Mouse (Mus musculus): ENCODE data around the gene Lyrm2. TPM values are rescaled to one million over a fixed set of nuclear protein-coding genes. Genes with fewer than 3 reads are reported as not detected.
A peak's percentile ranks its signal among the peaks of the same experiment; 100 is the strongest.

The Lyrm2 gene
- polyA plus RNA-seq (2012; rRNA removed): 15.7 and 25.9 TPM in 2 replicates

GRCm38 (mm10) chr4:32799966-32800576 lies at the start of gene Lyrm2:
TSS of gene Lyrm2 (plus strand) at chr4:32800253.
- WGBS: under 1% methylated on average over 53 of the region's 53 CpGs
- DNase-seq: peak; percentile 86

GRCm38 (mm10) chr4:32750711-32751110 lies 49.3 kb upstream of the Lyrm2 start:
- H3K4me3 ChIP-seq (ENCODE audit: insufficient read depth, low read depth, low read length): no peak overlapping the region
- peaks cover 8% of the 10 kb centered on the region for H3K36me3 ChIP-seq (ENCODE audit: control insufficient read depth, insufficient read depth, low read length)
- H3K4me1 ChIP-seq (ENCODE audit: control insufficient read depth, insufficient read depth, low read length): no peaks in the 10 kb centered on the region
- H3K27ac ChIP-seq (ENCODE audit: insufficient read depth, low read depth, low read length): no peak overlapping the region
- TF ChIP-seq POLR2A (IDR thresholded peaks at IDR 0.05; ENCODE audit: low read depth, low read length): no peak
- no peak for TF ChIP-seq CTCF (conservative IDR thresholded peaks at IDR 0.05; ENCODE audit: insufficient read depth, insufficient read length, low read depth, low read length)
- no peaks in the 10 kb centered on the region for H3K27me3 ChIP-seq (replicated peaks; ENCODE audit: control insufficient read depth, insufficient read depth, low read length)
- DNase-seq: no peak
- 100% methylated on average over 1 of the region's 1 CpGs for WGBS

More at GRCm38 (mm10) chr4:32799966-32800576, at the start of gene Lyrm2:
- peaks cover 7% of the 10 kb centered on the region; the same call in 1 of the 2 replicates for H3K4me1 ChIP-seq (ENCODE audit: control insufficient read depth, insufficient read depth, low read length)
- peak within 1 kb of the TSS; percentile 92 for H3K4me3 ChIP-seq (ENCODE audit: insufficient read depth, low read depth, low read length)
- H3K27me3 ChIP-seq (replicated peaks; ENCODE audit: control insufficient read depth, insufficient read depth, low read length): no peaks in the 10 kb centered on the region
- H3K36me3 ChIP-seq (ENCODE audit: control insufficient read depth, insufficient read depth, low read length): no peaks in the 10 kb centered on the region
- TF ChIP-seq POLR2A (IDR thresholded peaks at IDR 0.05; ENCODE audit: low read depth, low read length) (peak; percentile 77), CTCF (conservative IDR thresholded peaks at IDR 0.05; ENCODE audit: insufficient read depth, insufficient read length, low read depth, low read length) (no peak)
- H3K27ac ChIP-seq (ENCODE audit: insufficient read depth, low read depth, low read length): peak within 1 kb of the TSS; percentile 98

- Histone ChIP-seq H3K27ac (ENCODE audit: insufficient read depth, low read depth, low read length) (no peak overlapping the region), H3K4me1 (ENCODE audit: control insufficient read depth, insufficient read depth, low read length) (no peaks in the 10 kb centered on the region), H3K36me3 (ENCODE audit: control insufficient read depth, insufficient read depth, low read length) (peaks cover 8% of the 10 kb centered on the region; the same call in 1 of the 2 replicates), H3K4me3 (ENCODE audit: insufficient read depth, low read depth, low read length) (no peak overlapping the region), H3K27me3 (replicated peaks; ENCODE audit: control insufficient read depth, insufficient read depth, low read length) (no peaks in the 10 kb centered on the region)
- no peak for TF ChIP-seq POLR2A (IDR thresholded peaks at IDR 0.05; ENCODE audit: low read depth, low read length)
- no peak for TF ChIP-seq CTCF (conservative IDR thresholded peaks at IDR 0.05; ENCODE audit: insufficient read depth, insufficient read length, low read depth, low read length)
- 85% methylated on average over 2 of the region's 2 CpGs for WGBS
- DNase-seq: no peak
Measured at GRCm38 (mm10) chr4:32757430-32757829, 42.6 kb upstream of the Lyrm2 start.

GRCm38 (mm10) chr4:32767471-32767870 lies 32.6 kb upstream of the Lyrm2 start:
- Histone ChIP-seq H3K27me3 (replicated peaks; ENCODE audit: control insufficient read depth, insufficient read depth, low read length) (no peaks in the 10 kb centered on the region), H3K36me3 (ENCODE audit: control insufficient read depth, insufficient read depth, low read length) (peaks cover 2% of the 10 kb centered on the region)
- TF ChIP-seq POLR2A (IDR thresholded peaks at IDR 0.05; ENCODE audit: low read depth, low read length) (no peak), CTCF (conservative IDR thresholded peaks at IDR 0.05; ENCODE audit: insufficient read depth, insufficient read length, low read depth, low read length) (no peak)

GRCm38 (mm10) chr4:32768046-32768445 lies 32.0 kb upstream of the Lyrm2 start:
- peaks cover 2% of the 10 kb centered on the region for H3K36me3 ChIP-seq (ENCODE audit: control insufficient read depth, insufficient read depth, low read length)
- H3K27ac ChIP-seq (ENCODE audit: insufficient read depth, low read depth, low read length): peak overlapping the region; percentile 45; the same call in 1 of the 2 replicates
- no peaks in the 10 kb centered on the region for H3K4me1 ChIP-seq (ENCODE audit: control insufficient read depth, insufficient read depth, low read length)
- no peaks in the 10 kb centered on the region for H3K27me3 ChIP-seq (replicated peaks; ENCODE audit: control insufficient read depth, insufficient read depth, low read length)
- 89% methylated on average over 10 of the region's 10 CpGs for WGBS
- no peak overlapping the region for H3K4me3 ChIP-seq (ENCODE audit: insufficient read depth, low read depth, low read length)
- TF ChIP-seq POLR2A (IDR thresholded peaks at IDR 0.05; ENCODE audit: low read depth, low read length) (no peak), CTCF (conservative IDR thresholded peaks at IDR 0.05; ENCODE audit: insufficient read depth, insufficient read length, low read depth, low read length) (no peak)
- no peak for DNase-seq

More at GRCm38 (mm10) chr4:32767471-32767870, 32.6 kb upstream of the Lyrm2 start:
- Histone ChIP-seq H3K27ac (ENCODE audit: insufficient read depth, low read depth, low read length) (0 out of 2 replicates have a peak overlapping the region, but pooled peaks have one; percentile 24), H3K4me1 (ENCODE audit: control insufficient read depth, insufficient read depth, low read length) (no peaks in the 10 kb centered on the region), H3K4me3 (ENCODE audit: insufficient read depth, low read depth, low read length) (no peak overlapping the region)
- peak; percentile 59 for DNase-seq
- WGBS: 82% methylated on average over 7 of the region's 7 CpGs

GRCm38 (mm10) chr4:32770284-32770810 lies 29.7 kb upstream of the Lyrm2 start:
- DNase-seq: no peak
- 94% methylated on average over 7 of the region's 7 CpGs for WGBS
- Histone ChIP-seq H3K27me3 (replicated peaks; ENCODE audit: control insufficient read depth, insufficient read depth, low read length) (no peaks in the 10 kb centered on the region), H3K36me3 (ENCODE audit: control insufficient read depth, insufficient read depth, low read length) (peaks cover 3% of the 10 kb centered on the region), H3K4me3 (ENCODE audit: insufficient read depth, low read depth, low read length) (no peak overlapping the region), H3K27ac (ENCODE audit: insufficient read depth, low read depth, low read length) (no peak overlapping the region), H3K4me1 (ENCODE audit: control insufficient read depth, insufficient read depth, low read length) (no peaks in the 10 kb centered on the region)
- TF ChIP-seq POLR2A (IDR thresholded peaks at IDR 0.05; ENCODE audit: low read depth, low read length) (no peak), CTCF (conservative IDR thresholded peaks at IDR 0.05; ENCODE audit: insufficient read depth, insufficient read length, low read depth, low read length) (no peak)

GRCm38 (mm10) chr4:32779996-32780395 lies 20.1 kb upstream of the Lyrm2 start:
- Histone ChIP-seq H3K4me3 (ENCODE audit: insufficient read depth, low read depth, low read length) (no peak overlapping the region), H3K36me3 (ENCODE audit: control insufficient read depth, insufficient read depth, low read length) (no peaks in the 10 kb centered on the region), H3K27me3 (replicated peaks; ENCODE audit: control insufficient read depth, insufficient read depth, low read length) (no peaks in the 10 kb centered on the region), H3K27ac (ENCODE audit: insufficient read depth, low read depth, low read length) (no peak overlapping the region), H3K4me1 (ENCODE audit: control insufficient read depth, insufficient read depth, low read length) (no peaks in the 10 kb centered on the region)
- no peak for DNase-seq
- 95% methylated on average over 4 of the region's 4 CpGs for WGBS
- TF ChIP-seq POLR2A (IDR thresholded peaks at IDR 0.05; ENCODE audit: low read depth, low read length): no peak
- no peak for TF ChIP-seq CTCF (conservative IDR thresholded peaks at IDR 0.05; ENCODE audit: insufficient read depth, insufficient read length, low read depth, low read length)
